Mouse (Mus musculus): ENCODE results near the gene Rxfp2. TPM values are rescaled to one million over a fixed set of nuclear protein-coding genes. Genes with fewer than 3 reads are reported as not detected.

The Rxfp2 gene
- total RNA-seq, 2 experiments from 2014 or later, result not detected

DNA sequence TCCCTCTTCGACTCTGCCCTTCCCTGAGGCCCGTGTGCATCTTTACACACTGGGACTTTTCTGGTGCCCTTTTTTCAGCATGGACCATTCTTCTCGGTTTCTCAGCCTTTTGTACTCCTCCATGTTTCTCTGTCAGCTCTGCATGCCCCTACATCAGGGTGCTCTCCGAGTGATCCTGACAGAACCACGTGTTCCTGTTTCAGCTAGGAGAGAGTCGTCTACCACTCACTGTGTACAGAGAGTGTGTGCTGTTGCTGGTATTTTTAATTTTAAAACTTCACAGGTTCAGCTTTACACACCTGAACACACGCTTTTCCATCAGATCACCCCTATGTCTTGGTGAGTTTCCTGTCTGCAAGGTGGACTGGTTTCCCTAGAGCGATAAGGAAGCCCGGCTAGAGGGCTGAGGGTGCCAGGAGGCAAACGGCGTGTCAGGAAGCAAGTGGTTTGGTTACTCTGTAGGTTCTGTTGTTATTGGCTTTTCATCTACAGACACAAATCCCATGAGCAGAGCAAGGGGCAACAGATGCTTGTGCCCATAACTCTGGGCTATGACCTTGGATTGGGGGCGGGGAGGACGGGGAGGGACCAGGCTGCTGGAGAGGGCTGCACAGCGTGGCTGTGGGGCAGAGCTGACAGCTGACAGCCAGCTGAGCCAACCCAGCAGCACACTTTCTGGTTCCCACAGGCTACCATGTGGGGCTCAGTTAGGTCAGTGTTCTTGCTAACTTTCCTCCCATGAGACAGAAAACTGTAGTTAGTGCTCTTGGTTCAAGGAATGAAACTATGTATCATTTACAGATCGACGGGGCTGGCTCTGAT, 97.0 kb downstream of the Rxfp2 start:
- DNase-seq, result peak; percentile 32

DNA sequence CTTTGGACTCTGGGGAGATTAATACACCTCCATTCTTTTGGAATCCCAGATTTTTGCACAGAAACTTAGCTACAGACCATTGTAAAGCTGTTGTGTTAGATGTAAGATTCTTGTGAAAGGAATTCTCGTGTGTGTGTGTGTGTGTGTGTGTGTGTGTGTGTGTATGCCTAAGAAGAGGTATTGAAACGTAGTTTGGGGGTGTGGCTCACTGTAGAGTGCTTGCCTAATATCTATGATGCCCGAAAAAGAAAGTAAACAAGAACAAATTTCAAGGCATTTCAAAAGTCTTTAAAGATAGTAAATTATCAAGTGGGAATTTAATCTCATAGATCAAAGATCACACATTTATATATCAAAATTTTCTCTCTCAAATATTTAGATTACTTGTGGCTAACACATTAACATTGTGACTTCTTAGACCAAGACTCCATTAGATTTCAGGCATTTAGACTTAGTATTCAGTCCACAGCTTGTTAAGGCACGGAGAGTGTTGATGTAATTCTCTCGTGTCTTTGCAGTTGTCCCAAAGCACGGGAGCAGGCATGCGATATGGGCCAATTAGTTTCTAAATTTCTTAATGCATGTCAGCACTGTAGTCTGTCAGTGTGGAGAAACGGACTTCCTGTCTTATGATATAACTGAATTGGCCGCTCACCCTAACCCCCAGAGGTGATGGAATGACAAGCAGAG, 97.9 kb downstream of the Rxfp2 start:
- no peak for DNase-seq

DNA sequence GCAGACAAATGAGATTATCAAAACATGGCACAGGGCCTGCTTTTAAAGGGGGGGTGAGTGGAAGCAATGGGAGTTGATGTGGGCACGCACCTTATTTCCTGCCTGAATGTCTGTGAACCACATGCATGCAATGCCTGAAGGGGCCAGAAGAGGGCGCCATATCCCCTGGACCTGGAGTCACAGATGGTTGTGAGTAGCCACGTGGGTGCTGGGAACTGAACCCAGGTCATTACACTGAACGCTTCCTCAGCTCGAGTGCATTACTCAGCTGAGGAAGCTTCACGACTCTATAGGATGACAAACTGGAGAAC, 98.4 kb downstream of the Rxfp2 start:
- no peak for DNase-seq

DNA sequence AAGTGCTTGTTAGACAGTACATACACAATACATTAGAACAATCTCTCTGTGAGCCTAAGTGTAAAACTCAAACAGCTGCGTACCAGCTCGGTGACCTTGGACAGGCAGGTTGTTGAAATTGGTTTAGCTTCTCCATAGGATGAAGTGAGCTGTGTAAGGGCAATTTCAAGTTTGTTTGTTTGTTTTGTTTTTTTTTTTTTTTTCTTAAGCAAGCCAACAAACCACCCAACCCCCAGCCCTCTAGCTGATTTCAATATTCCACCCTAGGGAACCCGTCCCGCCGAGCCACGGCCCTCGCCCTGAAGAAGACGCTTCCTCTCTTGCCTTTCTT, 99.6 kb downstream of the Rxfp2 start:
- no peak for DNase-seq

DNA sequence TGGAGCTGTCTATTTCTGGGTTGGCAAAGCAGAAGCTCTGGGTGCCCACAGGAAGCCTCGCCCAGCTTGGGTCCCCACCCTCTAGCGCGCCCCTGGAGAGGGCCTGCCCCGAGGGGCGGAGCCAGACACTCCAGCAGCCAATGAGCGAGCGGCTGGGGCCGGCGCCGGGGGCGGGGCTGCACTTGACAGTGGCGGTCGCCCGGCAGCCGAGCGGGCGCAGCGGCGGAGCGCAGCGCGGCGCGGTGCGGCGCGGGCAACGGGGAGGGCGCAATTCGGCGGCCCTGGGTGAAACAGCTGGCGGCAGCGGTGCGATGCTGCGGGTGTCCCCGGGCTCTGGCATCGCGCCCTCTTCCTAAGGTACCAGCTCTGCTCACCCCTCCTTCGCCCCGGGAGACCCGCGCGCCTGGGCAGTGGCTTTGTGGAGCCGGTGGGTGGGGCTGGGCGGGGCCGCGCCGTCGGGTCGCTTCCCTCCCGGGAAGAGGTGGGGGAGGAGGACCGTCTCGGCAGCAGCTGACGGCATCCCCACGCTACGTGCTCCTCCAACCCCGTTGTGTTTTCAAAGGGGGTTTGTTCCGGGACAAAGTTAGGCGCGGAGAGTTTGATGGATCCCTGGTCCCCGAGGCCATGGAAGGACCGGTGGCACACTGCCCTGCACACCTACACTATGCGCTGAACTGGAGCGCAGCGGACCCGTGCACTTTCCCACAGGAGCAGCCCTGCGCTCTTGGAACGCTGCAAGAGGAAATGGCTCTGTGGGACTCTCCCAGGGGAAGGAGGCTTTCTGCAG, 100.2 kb downstream of the Rxfp2 start, which contains the start of gene Fry:
TSS of gene Fry (plus strand) at position 191 of the 787 bp plus-strand sequence.
- peak; percentile 92 for DNase-seq

DNA sequence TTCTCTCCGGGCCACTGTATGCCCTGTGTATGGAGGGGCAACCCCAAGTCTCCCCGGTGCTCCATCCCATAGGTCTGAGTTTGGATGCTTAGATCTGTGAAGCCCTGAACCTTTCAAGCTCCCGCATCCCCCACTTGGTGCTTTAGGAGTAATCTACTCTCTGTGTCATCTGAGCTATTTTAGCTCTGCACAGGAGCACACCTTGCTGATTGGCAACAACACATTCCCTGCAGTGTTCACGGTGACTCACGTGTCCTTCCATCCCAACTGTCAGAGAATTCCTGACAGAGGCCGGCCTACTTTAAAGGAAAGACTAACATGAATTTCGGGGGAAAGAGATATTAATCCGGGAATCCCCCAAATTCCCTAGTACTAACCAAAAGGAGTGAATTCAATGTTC, 102.2 kb downstream of the Rxfp2 start:
- DNase-seq, result no peak

DNA sequence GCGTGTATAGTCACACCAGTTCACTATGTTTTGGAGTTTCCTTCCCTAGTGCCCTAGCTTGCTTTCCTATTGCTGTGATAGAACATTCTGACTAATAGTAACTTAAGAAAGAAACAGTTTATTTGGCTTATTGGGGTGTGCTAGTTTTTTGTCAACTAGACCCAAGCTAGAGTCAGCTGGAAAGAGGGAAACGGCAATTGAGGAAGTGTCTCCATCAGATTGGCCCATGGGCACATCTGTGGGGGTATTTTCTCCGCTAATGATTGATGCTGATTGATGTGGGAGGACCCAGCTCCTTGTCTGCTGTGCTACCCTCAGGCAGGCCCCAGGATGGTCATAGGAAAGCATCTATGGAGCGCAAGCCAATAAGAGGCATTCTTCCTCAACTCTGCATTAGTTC, 103.6 kb downstream of the Rxfp2 start:
- DNase-seq, result no peak

DNA sequence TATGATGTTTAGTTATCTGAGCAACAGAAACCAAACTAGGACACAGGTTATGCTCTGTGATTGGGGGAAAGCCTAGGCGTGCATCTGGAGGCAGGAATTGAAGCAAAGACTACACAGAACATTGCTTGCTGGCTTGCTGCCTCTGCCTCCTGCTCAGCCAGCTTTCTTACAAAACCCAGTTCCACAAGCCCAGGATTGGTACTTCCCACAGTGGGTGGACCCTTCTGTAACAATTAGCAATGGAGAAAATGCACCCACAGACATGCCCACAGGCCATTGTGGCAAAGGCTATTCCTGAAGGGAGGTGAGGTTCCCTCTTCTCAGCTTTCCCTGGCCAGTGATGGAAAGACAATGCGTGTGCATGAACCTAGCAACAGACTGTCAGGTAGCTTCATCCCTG, 104.1 kb downstream of the Rxfp2 start:
- DNase-seq, result no peak

DNA sequence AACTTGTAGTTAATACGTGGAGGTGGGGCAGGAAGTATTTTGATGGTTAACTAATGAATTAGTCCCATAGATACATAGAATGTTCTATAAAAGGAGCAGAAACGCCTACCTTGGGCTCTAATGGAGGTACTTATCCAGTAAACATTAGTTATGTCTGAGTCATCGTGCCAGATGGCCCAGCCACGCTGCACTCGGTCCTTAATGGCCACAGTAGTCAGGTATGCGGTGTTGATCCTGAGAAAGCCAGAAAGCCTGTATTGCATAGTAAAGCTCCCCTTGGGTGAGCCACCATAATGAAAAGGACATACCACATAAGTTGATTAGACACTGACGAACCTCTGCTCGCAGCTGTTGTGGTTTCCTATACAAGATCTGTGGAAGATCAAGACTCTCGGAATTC, 107.4 kb downstream of the Rxfp2 start:
- no peak for DNase-seq

DNA sequence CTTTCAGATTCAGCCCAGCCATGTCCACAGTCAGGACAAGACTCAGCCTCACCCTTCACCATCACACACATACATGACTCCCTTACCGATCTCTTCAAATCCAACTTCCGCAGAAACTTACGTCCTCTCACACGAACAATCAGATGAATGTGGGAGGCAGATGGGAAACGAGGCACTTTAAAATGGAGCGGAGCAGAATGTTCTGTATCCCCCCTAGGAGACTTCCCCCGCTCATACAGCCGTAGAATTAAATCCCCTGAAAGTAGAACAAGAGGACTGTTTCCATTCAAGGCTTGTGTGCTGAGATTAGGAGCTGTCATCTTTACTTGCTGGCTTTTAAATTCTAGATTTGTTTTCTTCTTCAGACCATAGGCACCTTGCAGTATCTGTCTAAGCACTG, 110.0 kb downstream of the Rxfp2 start:
- no peak for DNase-seq

DNA sequence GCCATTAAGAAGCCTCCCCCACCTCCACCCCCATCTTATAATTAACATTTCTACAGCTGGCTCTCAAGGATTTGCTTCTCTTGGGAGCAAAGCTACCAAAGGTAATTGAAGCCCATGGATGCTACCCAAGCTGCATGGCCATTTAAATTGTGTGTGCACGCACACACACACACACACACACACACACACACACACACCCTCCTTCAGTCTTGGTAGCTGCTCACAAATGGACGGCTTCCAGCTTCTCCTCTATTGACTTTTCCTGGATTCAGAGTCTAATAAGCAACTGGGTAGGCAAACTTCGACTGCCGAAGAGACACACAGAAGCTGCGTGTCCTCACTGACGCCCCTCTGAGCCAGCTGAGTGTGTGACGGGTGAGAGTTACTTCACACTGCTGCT, 111.7 kb downstream of the Rxfp2 start:
- no peak for DNase-seq

DNA sequence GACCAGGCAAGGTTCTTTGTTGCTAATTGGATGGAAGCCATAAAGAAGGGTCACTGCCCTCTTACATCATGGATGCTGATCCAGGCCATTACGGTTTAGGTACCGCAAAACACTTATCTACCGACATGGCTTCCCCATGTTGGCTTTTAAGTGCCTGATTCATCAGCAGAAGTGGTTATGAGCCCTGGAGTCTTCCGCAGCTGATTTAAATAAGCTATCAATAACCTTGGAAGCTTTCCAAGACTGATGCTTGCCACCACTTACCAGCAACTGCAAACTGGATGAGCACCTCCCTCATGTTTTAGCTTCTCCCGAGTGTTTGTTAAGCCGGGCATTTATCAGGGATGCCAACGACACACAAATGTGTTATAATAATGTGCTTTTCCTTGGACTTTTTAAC, 112.7 kb downstream of the Rxfp2 start:
- no peak for DNase-seq

Other genes starting within 250 kb of the Rxfp2 start
- 10 to 100 TPM; 77.1 to 89.4 TPM for gene Fry, start 100.0 kb downstream of the Rxfp2 start, total RNA-seq (2021)